Mouse (Mus musculus): ENCODE results near the gene Eif5a. TPM values are rescaled to one million over a fixed set of nuclear protein-coding genes. Genes with fewer than 3 reads are reported as not detected.
A peak's percentile ranks its signal among the peaks of the same experiment; 100 is the strongest.

Eif5a gene
- polyA plus RNA-seq, 1 experiment from 2014 or later, result 1,081 TPM

- no peak for ATAC-seq (ENCODE audit: insufficient number of reproducible peaks, insufficient read depth, low FRiP score, low read depth)
- Histone ChIP-seq H3K4me3 (ENCODE audit: control insufficient read depth in 1 of 2, insufficient read depth in 1 of 2, low read depth in 1 of 2, low read length in 2 of 2) (peak overlapping the region; percentile 48 to 57), H3K36me3 (ENCODE audit: control insufficient read depth, insufficient read depth, low read length) (no peaks in the 10 kb centered on the region), H3K27ac (replicated peaks in 1 of 2; ENCODE audit: control insufficient read depth in 1 of 2, insufficient read depth in 1 of 2, low read depth in 2 of 2, low read length in 2 of 2) (peak overlapping the region in 1 of 2 experiments; percentile 59; a peak in 2 of 4 replicates), H3K4me2 (ENCODE audit: low read length) (peak overlapping the region; percentile 99), H3K9me3 (ENCODE audit: control insufficient read depth, low read length) (no peaks in the 10 kb centered on the region), H3K27me3 (ENCODE audit: control insufficient read depth, insufficient read depth, low read length) (peaks cover 23% of the 10 kb centered on the region; the same call in 1 of the 2 replicates), H3K4me1 (ENCODE audit: control insufficient read depth in 2 of 2, insufficient read depth in 2 of 2, low read length in 2 of 2) (peaks cover 20 to 27% of the 10 kb centered on the region in 2 experiments), H3K9ac (ENCODE audit: low read length) (peak overlapping the region; percentile 77)
- WGBS, result 42% methylated on average over 9 of the region's 9 CpGs
These were observed 15.1 kb upstream of the Eif5a start for GRCm38 (mm10) chr11:69936714-69937347.

- peaks cover 23% of the 10 kb centered on the region; the same call in 1 of the 2 replicates for H3K27me3 ChIP-seq (ENCODE audit: control insufficient read depth, insufficient read depth, low read length)
- peaks cover 20 to 27% of the 10 kb centered on the region in 2 experiments for H3K4me1 ChIP-seq (ENCODE audit: control insufficient read depth in 2 of 2, insufficient read depth in 2 of 2, low read length in 2 of 2)
- peak overlapping the region in 1 of 2 experiments; percentile 28; a peak in 1 of 4 replicates for H3K27ac ChIP-seq (replicated peaks in 1 of 2; ENCODE audit: control insufficient read depth in 1 of 2, insufficient read depth in 1 of 2, low read depth in 2 of 2, low read length in 2 of 2)
These were observed 14.4 kb upstream of the Eif5a start for GRCm38 (mm10) chr11:69936156-69936555.

GRCm38 (mm10) chr11:69935137-69935879, 13.6 kb upstream of the Eif5a start, which contains the start of gene Ybx2:
Ybx2 (plus strand) TSS chr11:69935796.
- H3K27me3 ChIP-seq (ENCODE audit: control insufficient read depth, insufficient read depth, low read length), result peaks cover 23% of the 10 kb centered on the region; the same call in 1 of the 2 replicates
- H3K9ac ChIP-seq (ENCODE audit: low read length), result peak within 1 kb of the TSS; percentile 77
- peaks cover 20 to 27% of the 10 kb centered on the region in 2 experiments for H3K4me1 ChIP-seq (ENCODE audit: control insufficient read depth in 2 of 2, insufficient read depth in 2 of 2, low read length in 2 of 2)
- peak within 1 kb of the TSS; percentile 99 for H3K4me2 ChIP-seq (ENCODE audit: low read length)
- H3K9me3 ChIP-seq (ENCODE audit: control insufficient read depth, low read length), result no peaks in the 10 kb centered on the region
- peak within 1 kb of the TSS; percentile 48 to 57 for H3K4me3 ChIP-seq (ENCODE audit: control insufficient read depth in 1 of 2, insufficient read depth in 1 of 2, low read depth in 1 of 2, low read length in 2 of 2)
- 2% methylated on average over 59 of the region's 62 CpGs for WGBS
- H3K36me3 ChIP-seq (ENCODE audit: control insufficient read depth, insufficient read depth, low read length), result no peaks in the 10 kb centered on the region
- peak; percentile 82 for ATAC-seq (ENCODE audit: insufficient number of reproducible peaks, insufficient read depth, low FRiP score, low read depth)
- H3K27ac ChIP-seq (replicated peaks in 1 of 2; ENCODE audit: control insufficient read depth in 1 of 2, insufficient read depth in 1 of 2, low read depth in 2 of 2, low read length in 2 of 2), result peak within 1 kb of the TSS in 1 of 2 experiments; percentile 28; a peak in 1 of 4 replicates

More at GRCm38 (mm10) chr11:69936156-69936555, 14.4 kb upstream of the Eif5a start:
- 2% methylated on average over 29 of the region's 30 CpGs for WGBS
- H3K9ac ChIP-seq (ENCODE audit: low read length), result peak overlapping the region; percentile 77
- ATAC-seq (ENCODE audit: insufficient number of reproducible peaks, insufficient read depth, low FRiP score, low read depth), result 0 out of 2 replicates have a peak, but pooled peaks have one; percentile 14
- H3K9me3 ChIP-seq (ENCODE audit: control insufficient read depth, low read length), result no peaks in the 10 kb centered on the region
- H3K36me3 ChIP-seq (ENCODE audit: control insufficient read depth, insufficient read depth, low read length), result no peaks in the 10 kb centered on the region
- H3K4me2 ChIP-seq (ENCODE audit: low read length), result peak overlapping the region; percentile 99
- H3K4me3 ChIP-seq (ENCODE audit: control insufficient read depth in 1 of 2, insufficient read depth in 1 of 2, low read depth in 1 of 2, low read length in 2 of 2), result peak overlapping the region; percentile 48 to 57

GRCm38 (mm10) chr11:69934681-69935080, 12.9 kb upstream of the Eif5a start:
- Histone ChIP-seq H3K4me3 (ENCODE audit: control insufficient read depth in 1 of 2, insufficient read depth in 1 of 2, low read depth in 1 of 2, low read length in 2 of 2) (peak overlapping the region in 1 of 2 experiments; percentile 5; a peak in 1 of 4 replicates), H3K27ac (replicated peaks in 1 of 2; ENCODE audit: control insufficient read depth in 1 of 2, insufficient read depth in 1 of 2, low read depth in 2 of 2, low read length in 2 of 2) (no peak overlapping the region), H3K4me1 (ENCODE audit: control insufficient read depth in 2 of 2, insufficient read depth in 2 of 2, low read length in 2 of 2) (peaks cover 20 to 27% of the 10 kb centered on the region in 2 experiments), H3K9me3 (ENCODE audit: control insufficient read depth, low read length) (no peaks in the 10 kb centered on the region), H3K4me2 (ENCODE audit: low read length) (peak overlapping the region; percentile 58), H3K36me3 (ENCODE audit: control insufficient read depth, insufficient read depth, low read length) (no peaks in the 10 kb centered on the region), H3K9ac (ENCODE audit: low read length) (no peak overlapping the region), H3K27me3 (ENCODE audit: control insufficient read depth, insufficient read depth, low read length) (peaks cover 22% of the 10 kb centered on the region; the same call in 1 of the 2 replicates)
- no peak for ATAC-seq (ENCODE audit: insufficient number of reproducible peaks, insufficient read depth, low FRiP score, low read depth)
- 16% methylated on average over 6 of the region's 6 CpGs for WGBS

- 0 out of 2 replicates have a peak, but pooled peaks have one; percentile 46 for ATAC-seq (ENCODE audit: insufficient number of reproducible peaks, insufficient read depth, low FRiP score, low read depth)
- H3K9me3 ChIP-seq (ENCODE audit: control insufficient read depth, low read length), result no peaks in the 10 kb centered on the region
- H3K9ac ChIP-seq (ENCODE audit: low read length), result 0 out of 2 replicates have a peak overlapping the region, but pooled peaks have one; percentile 4
These were observed 12.4 kb upstream of the Eif5a start for GRCm38 (mm10) chr11:69934169-69934568.

GRCm38 (mm10) chr11:69933066-69933465, 11.3 kb upstream of the Eif5a start:
- no peak overlapping the region for H3K27ac ChIP-seq (replicated peaks in 1 of 2; ENCODE audit: control insufficient read depth in 1 of 2, insufficient read depth in 1 of 2, low read depth in 2 of 2, low read length in 2 of 2)
- H3K4me3 ChIP-seq (ENCODE audit: control insufficient read depth in 1 of 2, insufficient read depth in 1 of 2, low read depth in 1 of 2, low read length in 2 of 2), result no peak overlapping the region
- no peak overlapping the region for H3K4me2 ChIP-seq (ENCODE audit: low read length)
- H3K4me1 ChIP-seq (ENCODE audit: control insufficient read depth in 2 of 2, insufficient read depth in 2 of 2, low read length in 2 of 2), result peaks cover 19 to 23% of the 10 kb centered on the region in 2 experiments
- peaks cover 6% of the 10 kb centered on the region; the same call in 1 of the 2 replicates for H3K27me3 ChIP-seq (ENCODE audit: control insufficient read depth, insufficient read depth, low read length)
- no peaks in the 10 kb centered on the region for H3K9me3 ChIP-seq (ENCODE audit: control insufficient read depth, low read length)
- 73% methylated on average over 4 of the region's 4 CpGs for WGBS
- no peak for ATAC-seq (ENCODE audit: insufficient number of reproducible peaks, insufficient read depth, low FRiP score, low read depth)
- H3K36me3 ChIP-seq (ENCODE audit: control insufficient read depth, insufficient read depth, low read length), result no peaks in the 10 kb centered on the region
- no peak overlapping the region for H3K9ac ChIP-seq (ENCODE audit: low read length)

More at GRCm38 (mm10) chr11:69934169-69934568, 12.4 kb upstream of the Eif5a start:
- peak overlapping the region in 1 of 2 experiments; percentile 5; a peak in 1 of 4 replicates for H3K4me3 ChIP-seq (ENCODE audit: control insufficient read depth in 1 of 2, insufficient read depth in 1 of 2, low read depth in 1 of 2, low read length in 2 of 2)
- under 1% methylated on average over 18 of the region's 18 CpGs for WGBS
- peaks cover 20 to 27% of the 10 kb centered on the region in 2 experiments for H3K4me1 ChIP-seq (ENCODE audit: control insufficient read depth in 2 of 2, insufficient read depth in 2 of 2, low read length in 2 of 2)
- H3K36me3 ChIP-seq (ENCODE audit: control insufficient read depth, insufficient read depth, low read length), result no peaks in the 10 kb centered on the region
- peak overlapping the region; percentile 58 for H3K4me2 ChIP-seq (ENCODE audit: low read length)
- no peak overlapping the region for H3K27ac ChIP-seq (replicated peaks in 1 of 2; ENCODE audit: control insufficient read depth in 1 of 2, insufficient read depth in 1 of 2, low read depth in 2 of 2, low read length in 2 of 2)
- peaks cover 17% of the 10 kb centered on the region; the same call in 1 of the 2 replicates for H3K27me3 ChIP-seq (ENCODE audit: control insufficient read depth, insufficient read depth, low read length)

- ATAC-seq (ENCODE audit: insufficient number of reproducible peaks, insufficient read depth, low FRiP score, low read depth), result no peak
- Histone ChIP-seq H3K4me2 (ENCODE audit: low read length) (no peak overlapping the region), H3K4me1 (ENCODE audit: control insufficient read depth in 2 of 2, insufficient read depth in 2 of 2, low read length in 2 of 2) (peaks cover 13 to 16% of the 10 kb centered on the region in 2 experiments), H3K9ac (ENCODE audit: low read length) (no peak overlapping the region), H3K9me3 (ENCODE audit: control insufficient read depth, low read length) (no peaks in the 10 kb centered on the region), H3K27me3 (ENCODE audit: control insufficient read depth, insufficient read depth, low read length) (peaks cover 3% of the 10 kb centered on the region; the same call in 1 of the 2 replicates), H3K4me3 (ENCODE audit: control insufficient read depth in 1 of 2, insufficient read depth in 1 of 2, low read depth in 1 of 2, low read length in 2 of 2) (no peak overlapping the region), H3K27ac (replicated peaks in 1 of 2; ENCODE audit: control insufficient read depth in 1 of 2, insufficient read depth in 1 of 2, low read depth in 2 of 2, low read length in 2 of 2) (no peak overlapping the region), H3K36me3 (ENCODE audit: control insufficient read depth, insufficient read depth, low read length) (no peaks in the 10 kb centered on the region)
- 24% methylated on average over 3 of the region's 3 CpGs for WGBS
These were observed 10.5 kb upstream of the Eif5a start for GRCm38 (mm10) chr11:69932254-69932653.
